Mouse (Mus musculus) spleen, adult 2 months (tissue): Measurements from ENCODE around the gene Ppp1r14b. TPM values are rescaled to one million over a fixed set of nuclear protein-coding genes. Genes with fewer than 3 reads are reported as not detected.
A peak's percentile ranks its signal among the peaks of the same experiment; 100 is the strongest.

Source experiments
- DNase-seq, 2 experiments: peaks; one replicate each; pipeline versions ENCODE4 v3.0.0 to v3.0.0-alpha.2; 2012 to 2021; ENCODE audit warnings: low spot score in 2 of 2, low read depth in 1 of 2
- H3K27ac ChIP-seq: fragments of 200-500 bp; 2 replicates; pipeline ENCODE4 v1.5.1; 2012; ENCODE audit warnings: low read length, inconsistent platforms; ENCODE audit not compliant: insufficient read depth
- H3K27me3 ChIP-seq: fragments of 200-500 bp; 2 replicates; pipeline ENCODE4 v1.6.1; 2012; ENCODE audit warnings: mild to moderate bottlenecking, moderate library complexity, low read length, inconsistent platforms; ENCODE audit not compliant: control insufficient read depth, insufficient read depth
- H3K36me3 ChIP-seq: fragments of 200-500 bp; 2 replicates; pipeline ENCODE4 v1.6.1; 2012; ENCODE audit warnings: mild to moderate bottlenecking, low read length, inconsistent platforms; ENCODE audit not compliant: control insufficient read depth, insufficient read depth
- H3K4me1 ChIP-seq: fragments of 200-500 bp; 2 replicates; pipeline ENCODE4 v1.6.1; 2011; ENCODE audit warnings: inconsistent platforms; ENCODE audit not compliant: control insufficient read depth, insufficient read depth, insufficient read length
- H3K4me3 ChIP-seq: fragments of 200-500 bp; 2 replicates; pipeline ENCODE4 v1.5.1; 2011; ENCODE audit warnings: mild to moderate bottlenecking, inconsistent platforms; ENCODE audit not compliant: insufficient read depth, insufficient read length; ENCODE audit errors: extremely low read depth
- CTCF ChIP-seq: fragments of 200-500 bp; IDR thresholded peaks from 2 replicates; pipeline ENCODE4 v1.5.1; 2011; ENCODE audit warnings: mild to moderate bottlenecking, inconsistent platforms; ENCODE audit not compliant: insufficient read depth, insufficient read length, insufficient replicate concordance; ENCODE audit errors: extremely low read depth
- POLR2A ChIP-seq: fragments of 200-500 bp; IDR thresholded peaks from 2 replicates; pipeline ENCODE4 v1.6.1; 2011; ENCODE audit warnings: low read depth, low read length, inconsistent platforms
- WGBS: fragments of 180-500 bp; shearing (Covaris S2); methylation state at CpG from one replicate; pipeline ENCODE4 v1.1.7; 2018; 5-methylcytosine and 5-hydroxymethylcytosine counted together
- polyA plus RNA-seq: library from polyadenylated mRNA; depleted of rRNA; stranded (reverse); fragments of >200 nt; gene quantifications from 2 replicates; pipeline ENCODE4 v1.2.3, GENCODE M21; 2012

The Ppp1r14b gene
- polyA plus RNA-seq, 1 experiment, result 69.0 TPM

GRCm38 (mm10) chr19:6939106-6940002, 35.4 kb upstream of the Ppp1r14b start:
- H3K36me3 ChIP-seq, result no peaks in the 10 kb centered on the region
- WGBS, result 94% methylated on average over 20 of the region's 20 CpGs
- DNase-seq, result no peak
- H3K4me3 ChIP-seq, result no peak overlapping the region
- peaks cover 3% of the 10 kb centered on the region; the same call in 1 of the 2 replicates for H3K27me3 ChIP-seq
- TF ChIP-seq POLR2A, result no peak
- no peak for TF ChIP-seq CTCF
- H3K4me1 ChIP-seq, result peaks cover 2% of the 10 kb centered on the region
- H3K27ac ChIP-seq, result no peak overlapping the region

GRCm38 (mm10) chr19:6940396-6941351, 34.1 kb upstream of the Ppp1r14b start:
- peak overlapping the region; percentile 69 for H3K4me3 ChIP-seq
- no peaks in the 10 kb centered on the region for H3K36me3 ChIP-seq
- WGBS, result 30% methylated on average over 28 of the region's 29 CpGs
- peaks cover 2% of the 10 kb centered on the region for H3K4me1 ChIP-seq
- DNase-seq, result no peak
- H3K27me3 ChIP-seq, result no peaks in the 10 kb centered on the region
- no peak for TF ChIP-seq CTCF
- no peak for TF ChIP-seq POLR2A
- H3K27ac ChIP-seq, result peak overlapping the region; percentile 39; the same call in 1 of the 2 replicates

- Histone ChIP-seq H3K27ac (peak within 1 kb of the TSS; percentile 81), H3K4me3 (peak within 1 kb of the TSS; percentile 69), H3K4me1 (peaks cover 2% of the 10 kb centered on the region), H3K27me3 (no peaks in the 10 kb centered on the region), H3K36me3 (no peaks in the 10 kb centered on the region)
- peak; percentile 86 to 88 for DNase-seq
- WGBS, result under 1% methylated on average over 83 of the region's 83 CpGs
- TF ChIP-seq CTCF (no peak), POLR2A (no peak)
Measured at GRCm38 (mm10) chr19:6941372-6942248, 33.2 kb upstream of the Ppp1r14b start, which contains the start of gene Bad. Gene Bad (plus strand): TSS chr19:6941861.

GRCm38 (mm10) chr19:6942249-6942691, 32.5 kb upstream of the Ppp1r14b start, which contains the start of gene Gpr137:
Gene Gpr137 (minus strand): TSS chr19:6942480.
- under 1% methylated on average over 27 of the region's 27 CpGs for WGBS
- no peaks in the 10 kb centered on the region for H3K27me3 ChIP-seq
- TF ChIP-seq CTCF (no peak), POLR2A (peak; percentile 47; the same call in 1 of the 2 replicates)
- peaks cover 2% of the 10 kb centered on the region for H3K4me1 ChIP-seq
- peak within 1 kb of the TSS; percentile 81 for H3K27ac ChIP-seq
- peak within 1 kb of the TSS; percentile 69 for H3K4me3 ChIP-seq
- no peaks in the 10 kb centered on the region for H3K36me3 ChIP-seq
- DNase-seq, result peak; percentile 72 to 92

GRCm38 (mm10) chr19:6942764-6943163, 32.0 kb upstream of the Ppp1r14b start:
- H3K27me3 ChIP-seq, result no peaks in the 10 kb centered on the region
- no peaks in the 10 kb centered on the region for H3K36me3 ChIP-seq
- WGBS, result 46% methylated on average over 5 of the region's 5 CpGs
- no peak for TF ChIP-seq CTCF
- TF ChIP-seq POLR2A, result no peak
- H3K4me1 ChIP-seq, result peaks cover 2% of the 10 kb centered on the region
- H3K27ac ChIP-seq, result 0 out of 2 replicates have a peak overlapping the region, but pooled peaks have one; percentile 15
- peak overlapping the region; percentile 47; the same call in 1 of the 2 replicates for H3K4me3 ChIP-seq
- DNase-seq, result no peak

GRCm38 (mm10) chr19:6943709-6944108, 31.1 kb upstream of the Ppp1r14b start:
- Histone ChIP-seq H3K4me1 (peaks cover 2% of the 10 kb centered on the region), H3K4me3 (no peak overlapping the region), H3K36me3 (no peaks in the 10 kb centered on the region), H3K27ac (no peak overlapping the region), H3K27me3 (no peaks in the 10 kb centered on the region)
- DNase-seq, result no peak
- TF ChIP-seq CTCF (no peak), POLR2A (no peak)
- WGBS, result 96% methylated on average over 6 of the region's 6 CpGs
